Mouse (Mus musculus) thymus, postnatal 25 days (tissue): ENCODE results near the gene Ets1.
A peak's percentile ranks its signal among the peaks of the same experiment; 100 is the strongest.

Experiments
- DNase-seq: peaks from one replicate; pipeline ENCODE4 v3.0.0; 2022

Ets1 gene

DNA sequence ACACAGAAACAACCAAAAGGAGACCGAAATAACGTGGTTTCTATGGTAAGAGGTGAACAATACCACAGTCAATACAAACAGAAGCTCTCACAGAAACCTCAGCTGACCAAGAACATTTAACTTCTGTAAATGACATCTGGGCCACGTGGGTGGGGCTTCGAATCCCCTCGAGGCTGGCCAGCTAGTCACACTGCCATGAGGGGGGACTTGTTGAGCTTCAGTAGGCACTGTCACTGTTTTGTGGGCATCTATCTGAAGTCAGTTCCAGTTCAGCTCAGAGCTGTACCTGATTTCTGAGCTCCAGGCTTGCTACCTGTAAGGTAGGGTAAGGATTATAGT, 18.6 kb upstream of the Ets1 start:
- peak; percentile 33 for DNase-seq

DNA sequence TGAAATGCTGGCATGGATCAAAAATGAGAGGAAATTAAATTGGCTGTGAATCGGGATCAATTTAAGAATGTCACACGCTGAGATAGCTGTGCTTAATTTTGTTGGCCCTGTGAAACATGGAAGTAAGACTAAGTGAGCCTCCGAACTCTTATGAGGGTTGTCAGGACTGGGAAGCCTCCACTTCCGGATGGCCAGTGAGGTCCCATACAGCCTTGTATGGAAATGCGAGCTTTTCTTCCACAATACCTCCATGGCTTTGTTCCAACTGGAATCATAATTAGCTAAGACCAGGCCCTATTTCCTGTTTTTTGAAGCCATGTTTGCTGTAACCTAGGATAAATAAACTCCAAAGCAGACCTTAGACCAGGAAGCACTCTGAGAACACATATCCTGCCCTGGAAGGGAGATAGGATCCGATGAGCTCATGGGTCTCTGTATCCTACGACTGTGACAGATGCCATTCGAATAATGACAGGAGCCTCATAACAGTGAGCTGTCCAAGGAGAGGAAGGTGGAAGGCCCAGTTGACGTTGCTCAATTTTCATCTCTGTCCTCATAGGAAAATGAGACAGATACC, 17.4 kb upstream of the Ets1 start:
- DNase-seq: no peak

DNA sequence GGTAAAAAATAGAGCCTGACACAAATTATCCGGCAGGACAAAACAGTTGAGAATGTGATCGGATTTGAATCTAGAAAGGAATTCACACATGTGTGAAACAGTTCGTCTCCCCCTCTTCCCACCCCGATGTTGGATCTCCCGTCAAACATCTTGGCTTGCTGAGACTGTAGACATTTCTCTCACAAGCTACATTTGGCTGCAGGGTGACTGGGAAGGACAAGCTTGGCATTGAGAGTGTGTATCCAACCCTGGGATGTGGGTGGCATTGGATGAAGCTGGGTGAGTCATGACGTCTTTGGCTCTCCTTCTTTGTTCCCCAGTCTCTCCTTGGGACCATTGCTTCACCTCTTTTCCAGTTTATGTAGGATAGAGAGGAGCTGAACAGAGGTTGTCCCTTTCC, 16.4 kb upstream of the Ets1 start:
- no peak for DNase-seq

DNA sequence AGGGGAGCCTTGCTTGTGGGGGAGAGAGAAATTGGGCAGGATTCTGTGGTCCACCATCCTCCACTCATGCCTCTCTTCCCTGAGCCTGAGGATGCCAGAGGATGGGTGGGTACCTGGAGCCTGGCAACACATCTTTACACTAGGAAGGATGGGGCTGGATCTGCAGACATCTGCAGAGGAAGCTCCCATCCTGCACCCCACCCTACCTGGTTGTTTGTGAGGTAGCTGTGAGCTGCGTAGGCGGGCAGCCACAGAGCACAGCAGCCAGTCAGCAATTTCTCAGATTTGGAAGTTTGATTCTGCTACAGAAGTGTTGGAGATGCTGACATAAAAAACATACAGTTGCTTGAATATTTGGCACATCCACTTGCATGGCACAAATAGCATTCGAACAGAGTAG, 15.6 kb upstream of the Ets1 start:
- DNase-seq: peak; percentile 60

DNA sequence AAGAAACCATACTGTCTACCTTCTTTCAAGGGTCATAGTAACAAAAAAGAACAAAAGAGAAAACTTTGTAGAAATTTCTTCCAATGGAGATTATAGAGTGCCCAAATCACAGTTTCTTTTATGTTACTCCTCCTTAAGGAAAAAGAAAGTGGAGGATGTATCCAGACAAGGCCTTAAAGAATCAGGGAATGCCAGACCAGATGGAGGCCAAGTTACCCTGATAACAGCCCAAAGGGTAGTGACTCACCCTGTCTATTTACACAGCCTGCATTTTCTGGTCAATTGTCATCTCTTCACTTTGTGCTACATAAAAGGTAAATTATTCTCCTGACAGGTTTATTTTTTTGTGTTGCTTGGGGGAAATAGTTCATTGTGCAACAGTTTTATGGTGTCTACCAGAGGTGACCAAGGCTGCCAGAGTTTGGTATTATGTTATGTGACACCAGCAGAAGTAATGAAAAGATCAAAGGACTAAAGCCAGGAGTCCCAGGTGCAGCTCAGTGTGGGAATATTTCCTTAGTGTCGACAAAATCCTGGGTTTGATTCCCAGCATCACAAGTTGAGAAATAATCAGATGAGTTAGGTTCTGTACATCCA, 6.5 kb upstream of the Ets1 start:
- DNase-seq: no peak

DNA sequence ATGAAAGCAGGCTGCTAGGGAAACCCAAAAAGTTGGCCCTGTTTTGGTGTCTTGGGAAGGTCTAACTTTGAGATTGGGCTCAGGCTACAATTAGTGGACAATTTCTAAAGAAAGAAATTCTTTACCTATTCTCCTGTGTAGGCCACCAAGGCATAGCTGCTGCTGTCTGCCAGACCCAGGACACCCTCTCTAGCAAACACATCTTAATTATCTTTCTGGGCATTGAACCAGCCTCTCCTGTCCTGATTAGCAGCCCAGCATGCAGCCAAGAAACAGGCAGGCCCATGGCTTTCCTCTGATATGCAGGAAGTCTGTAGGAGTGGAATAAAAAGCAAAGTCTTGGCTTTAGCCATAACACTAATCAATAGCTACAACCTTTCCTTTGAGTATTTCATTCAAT, 4.7 kb upstream of the Ets1 start:
- no peak for DNase-seq

DNA sequence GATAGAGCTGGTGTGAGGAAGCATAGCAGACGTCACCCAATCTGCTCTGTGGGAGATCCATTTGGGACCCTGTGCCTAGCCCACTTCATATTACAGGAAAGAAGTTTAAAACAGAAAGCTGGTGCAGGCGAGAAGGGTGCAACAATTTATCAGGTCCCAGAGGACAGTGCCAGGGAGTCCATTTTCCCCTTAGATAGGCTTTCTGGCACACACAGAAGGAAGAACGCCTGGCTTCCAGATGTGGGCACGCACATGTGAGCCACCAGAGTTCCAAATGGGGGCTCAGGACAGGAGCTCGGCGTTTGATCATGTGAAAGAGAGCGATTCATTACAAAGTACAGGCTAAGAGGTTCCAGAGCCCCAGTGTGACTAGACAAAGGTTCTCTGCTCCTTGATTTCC, 3.8 kb upstream of the Ets1 start:
- DNase-seq: no peak

DNA sequence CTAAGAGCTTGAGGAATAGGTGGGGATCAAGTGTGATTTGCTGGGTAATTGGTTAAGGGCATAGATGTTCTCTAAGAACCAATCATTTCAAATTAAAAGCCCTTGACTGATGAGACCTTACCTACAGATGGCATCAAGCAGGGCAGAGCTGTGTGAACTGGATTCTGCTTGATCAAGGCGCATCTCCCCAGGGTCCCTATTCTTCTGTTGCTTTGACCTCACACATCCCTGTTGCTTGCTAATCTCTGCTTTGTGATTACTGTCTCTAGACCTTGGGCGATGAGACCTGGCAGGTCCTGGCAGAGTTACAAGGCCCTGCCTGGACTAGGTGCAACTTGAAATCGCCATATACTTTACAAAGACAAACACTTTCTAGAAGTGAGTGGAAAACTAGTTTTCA, 9.0 kb downstream of the Ets1 start:
- no peak for DNase-seq

DNA sequence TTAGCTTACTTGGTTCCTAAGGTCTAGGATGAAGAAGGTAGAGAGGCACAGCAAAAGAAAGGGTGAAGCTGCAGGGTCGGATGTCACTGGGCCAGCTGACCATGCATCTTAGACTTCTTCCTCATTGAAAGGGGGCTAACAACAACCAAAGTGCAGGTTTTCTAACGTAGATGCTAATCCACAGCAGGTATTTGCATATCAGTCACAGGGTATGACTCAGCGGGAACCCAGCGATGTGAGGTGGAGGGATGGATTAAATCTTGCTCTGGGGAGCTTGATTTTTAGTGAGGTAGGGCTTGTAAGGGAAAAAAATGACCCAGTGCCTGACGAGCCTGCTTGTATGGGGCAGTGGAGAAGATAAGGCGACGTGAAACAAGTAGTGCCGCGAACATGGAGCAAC, 9.5 kb downstream of the Ets1 start:
- no peak for DNase-seq

DNA sequence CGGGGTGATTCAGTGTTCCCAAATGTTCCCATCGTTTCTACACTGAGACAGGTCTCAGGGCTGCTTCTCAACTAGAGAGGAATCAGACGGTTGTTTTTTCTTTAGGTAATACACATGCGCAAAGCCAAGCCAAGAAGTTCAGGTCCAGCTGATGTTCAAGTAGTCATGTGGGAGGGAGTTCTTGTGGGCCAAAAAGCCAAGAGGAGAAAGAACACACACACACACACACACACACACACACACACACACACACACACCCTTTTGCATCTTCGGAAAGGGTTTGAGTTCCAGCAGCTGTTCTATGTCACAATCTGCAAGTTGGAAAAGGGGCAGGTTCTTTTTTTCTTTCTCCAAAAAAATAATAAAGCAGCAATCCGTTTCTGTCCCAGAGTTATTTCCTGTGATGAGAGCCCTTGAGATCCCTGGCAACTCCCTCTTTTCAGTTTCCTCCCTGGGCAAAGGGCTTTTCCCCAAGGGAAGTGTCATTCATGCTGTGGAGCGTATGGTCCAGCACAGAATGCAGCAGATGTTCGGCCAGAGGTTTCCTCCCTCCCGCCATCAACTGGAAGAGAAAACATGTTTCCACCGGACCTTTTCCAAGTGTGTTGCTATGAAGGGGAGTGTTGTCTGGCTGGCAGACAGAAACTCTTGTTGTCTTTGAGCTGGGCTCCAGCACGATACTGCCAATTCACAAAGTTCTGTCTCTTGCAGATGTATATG, 10.7 kb downstream of the Ets1 start:
- no peak for DNase-seq

DNA sequence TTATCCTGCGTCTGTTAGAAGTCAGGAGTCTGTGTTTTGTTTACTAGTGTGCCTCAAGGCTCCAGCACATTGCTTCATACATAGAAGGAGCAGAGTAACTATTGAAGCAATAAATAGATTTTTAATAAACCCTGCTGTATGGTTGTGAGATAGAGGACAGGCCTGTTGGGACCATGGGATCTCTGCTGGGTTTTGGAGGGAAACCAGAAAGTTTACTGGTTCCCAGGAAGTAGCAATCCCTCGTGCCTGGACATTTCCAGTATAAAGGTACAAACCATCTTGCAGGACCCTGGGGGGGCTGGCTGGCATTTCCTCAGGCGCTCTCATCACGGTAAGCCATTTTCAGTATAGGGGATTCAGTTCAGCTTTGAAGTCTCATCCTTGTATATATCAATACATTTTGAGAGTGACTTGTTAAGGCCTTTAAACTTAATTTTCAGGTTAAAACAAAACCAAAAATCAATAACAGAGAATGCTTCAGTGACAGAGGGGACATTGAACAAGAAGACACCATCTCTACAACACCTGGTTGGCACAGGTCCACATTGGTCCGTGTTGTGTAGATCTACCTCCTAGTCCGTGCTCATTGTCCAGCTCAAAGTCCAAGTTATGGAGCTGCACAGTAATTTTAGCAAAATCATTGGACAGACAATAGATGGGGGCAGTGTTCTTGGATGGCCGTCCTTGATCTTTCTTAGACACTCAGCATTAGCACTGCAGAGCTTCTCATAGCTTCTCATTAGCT, 11.7 kb downstream of the Ets1 start:
- DNase-seq: no peak

DNA sequence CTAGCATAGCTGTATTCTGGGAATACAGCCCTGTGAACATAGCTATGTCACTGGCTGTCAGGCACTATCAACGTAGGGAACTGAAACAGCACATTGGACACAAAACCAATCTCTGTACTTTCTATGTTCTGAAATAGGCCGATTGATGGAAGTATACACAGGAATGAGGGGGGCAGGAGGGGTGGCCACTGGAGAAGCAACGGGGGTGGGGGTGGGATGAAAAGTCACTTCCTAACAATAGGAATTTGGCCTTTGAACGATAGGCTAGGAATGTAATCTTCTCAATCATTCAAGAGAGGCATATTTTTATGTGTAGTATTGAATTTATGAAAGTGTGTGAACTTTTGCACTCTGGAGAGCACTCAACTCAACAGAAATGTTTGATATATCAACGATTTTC, 12.3 kb downstream of the Ets1 start:
- DNase-seq: no peak

DNA sequence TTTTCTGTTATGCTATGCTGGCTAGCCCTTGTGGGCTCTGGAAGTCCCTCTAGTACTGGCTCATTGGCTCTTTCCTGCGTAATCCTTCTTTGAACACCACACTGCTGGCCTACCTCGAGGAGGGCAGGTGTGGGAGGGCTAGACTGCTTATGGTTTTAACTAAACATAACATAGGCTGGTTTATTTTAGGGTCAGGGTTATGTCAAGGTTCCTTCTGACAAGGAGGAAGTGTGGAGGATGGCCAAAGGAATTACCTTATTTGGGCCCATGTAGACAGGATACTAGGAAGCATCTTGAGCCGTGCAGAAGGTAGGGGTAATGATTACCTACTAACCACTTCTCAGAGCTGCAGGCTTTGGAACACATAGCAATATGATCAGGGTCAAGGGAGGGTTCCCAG, 14.7 kb downstream of the Ets1 start:
- DNase-seq: no peak

DNA sequence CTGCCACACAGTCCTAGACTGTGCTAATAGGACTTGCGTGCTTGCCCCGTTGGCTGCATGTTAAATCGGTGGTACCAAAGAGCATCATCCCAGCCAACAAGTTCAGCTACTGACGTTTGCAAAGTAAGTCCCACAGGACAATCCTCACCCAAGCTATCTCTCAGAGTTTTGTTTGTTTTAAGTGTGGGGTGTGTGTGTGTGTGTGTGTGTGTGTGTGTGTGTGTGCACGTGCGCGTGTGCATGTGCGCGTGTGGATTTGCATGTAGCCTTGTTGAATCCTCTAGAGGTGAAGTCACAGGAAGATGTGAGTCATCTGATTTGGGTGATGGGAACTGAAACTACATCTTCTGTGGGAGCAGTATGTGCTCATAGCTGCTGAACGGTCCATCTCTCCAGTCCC, 16.1 kb downstream of the Ets1 start:
- no peak for DNase-seq

DNA sequence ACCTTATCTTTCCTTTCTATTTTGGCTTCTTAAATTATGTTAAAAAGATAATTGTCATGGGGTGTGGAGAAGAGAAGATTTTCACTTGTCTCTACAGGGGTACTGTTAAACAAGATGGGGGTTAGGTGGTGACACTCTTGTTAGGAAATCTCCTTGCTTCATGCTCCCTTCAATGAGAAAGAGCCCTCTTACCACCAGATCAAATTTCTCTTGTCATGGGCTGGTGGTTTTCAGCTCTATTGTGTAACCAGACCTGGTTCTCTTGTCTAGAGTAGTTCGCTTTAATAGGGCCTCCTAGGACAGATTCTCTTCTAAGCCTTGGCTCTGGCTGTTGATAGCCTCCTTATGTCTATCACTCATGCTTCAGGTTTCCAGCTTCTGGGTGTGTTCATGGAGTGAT, 18.3 kb downstream of the Ets1 start:
- no peak for DNase-seq

DNA sequence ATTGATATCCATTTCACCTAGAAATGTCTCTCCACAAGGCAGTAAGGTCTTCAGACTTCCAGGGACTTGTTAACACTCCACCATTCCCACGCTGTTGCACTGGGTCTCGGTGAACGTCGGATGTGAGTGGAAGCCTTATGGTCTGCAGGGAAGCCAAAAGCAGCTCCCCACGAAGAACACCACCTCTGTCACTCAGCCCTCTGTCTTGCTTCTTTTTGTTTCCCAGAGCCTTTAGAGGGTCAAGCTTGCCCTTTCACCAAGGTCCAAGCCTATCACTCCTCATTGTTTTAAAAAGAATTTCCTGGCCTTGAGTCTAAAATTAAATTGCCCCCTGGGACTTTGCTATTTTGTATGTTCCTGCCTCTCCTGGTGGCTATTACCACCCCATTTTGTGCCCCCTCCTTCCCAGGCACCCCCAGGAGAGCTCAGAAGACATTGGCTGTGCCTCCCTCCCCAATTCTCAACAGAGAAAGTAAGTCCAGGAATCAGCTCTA, 20.4 kb downstream of the Ets1 start:
- DNase-seq: no peak

DNA sequence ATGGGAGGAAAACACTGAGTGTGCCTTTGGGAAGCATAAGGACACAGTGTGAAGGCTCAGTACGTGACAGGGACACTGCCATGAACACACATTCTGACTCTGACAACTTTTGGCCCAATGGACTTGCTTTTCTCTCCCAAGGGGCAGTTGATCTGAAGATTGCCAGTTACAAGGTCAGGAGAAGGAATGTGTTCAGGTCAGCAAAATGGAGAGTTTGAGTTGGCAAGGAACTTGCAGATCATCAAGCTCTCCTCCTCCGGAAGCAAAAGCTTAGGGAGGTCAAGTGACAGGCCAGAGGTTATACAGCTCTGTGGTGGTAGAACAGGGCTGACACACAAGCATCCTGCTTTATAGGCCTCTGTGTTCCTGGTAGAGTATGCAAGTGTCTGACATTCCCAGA, 21.1 kb downstream of the Ets1 start:
- DNase-seq: no peak

DNA sequence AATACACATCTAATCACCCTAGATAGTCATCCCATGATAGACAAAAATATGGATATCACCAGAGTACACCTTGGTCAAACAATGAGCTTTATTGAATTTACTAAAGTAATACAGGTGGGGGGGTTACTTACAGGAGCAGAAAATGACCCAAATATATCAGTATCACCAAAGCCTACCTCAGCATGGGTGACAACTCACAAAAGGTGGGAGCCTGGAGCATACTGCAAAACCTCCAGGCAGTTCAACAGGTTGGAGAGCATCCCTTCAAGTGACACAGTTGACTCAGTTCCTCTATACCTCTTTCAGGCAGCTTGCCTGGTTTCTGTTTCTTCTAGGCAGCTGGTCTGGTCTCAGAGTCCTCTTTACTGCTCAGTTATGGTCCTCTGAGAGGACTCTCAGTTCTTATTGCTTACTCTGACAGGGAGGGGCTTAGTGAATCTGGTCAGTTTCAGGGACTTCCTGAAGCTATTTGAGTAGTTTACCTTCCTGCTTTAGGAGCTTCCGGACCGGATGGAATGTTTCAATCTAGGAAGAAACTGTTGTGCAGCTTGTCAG, 24.5 kb downstream of the Ets1 start:
- DNase-seq: no peak

DNA sequence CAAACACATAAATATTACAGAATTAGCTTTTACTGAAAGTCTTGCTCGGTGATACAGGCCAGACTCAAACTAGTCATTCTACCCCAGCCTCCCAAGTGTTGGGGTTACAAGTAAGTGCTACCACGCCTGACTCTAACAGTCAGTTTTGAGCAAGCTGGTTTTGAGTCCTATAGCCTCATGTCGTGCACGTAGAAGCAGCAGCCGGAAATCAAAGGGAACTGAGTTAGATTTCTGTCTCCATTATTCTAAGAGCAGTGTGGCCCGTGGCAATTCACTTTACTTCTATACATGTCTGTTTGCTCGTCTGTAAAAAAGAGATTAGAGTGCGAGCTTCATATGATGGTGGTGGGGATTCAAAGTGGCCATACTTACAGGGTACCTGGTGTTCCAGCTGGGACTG, 25.1 kb downstream of the Ets1 start:
- DNase-seq: no peak

DNA sequence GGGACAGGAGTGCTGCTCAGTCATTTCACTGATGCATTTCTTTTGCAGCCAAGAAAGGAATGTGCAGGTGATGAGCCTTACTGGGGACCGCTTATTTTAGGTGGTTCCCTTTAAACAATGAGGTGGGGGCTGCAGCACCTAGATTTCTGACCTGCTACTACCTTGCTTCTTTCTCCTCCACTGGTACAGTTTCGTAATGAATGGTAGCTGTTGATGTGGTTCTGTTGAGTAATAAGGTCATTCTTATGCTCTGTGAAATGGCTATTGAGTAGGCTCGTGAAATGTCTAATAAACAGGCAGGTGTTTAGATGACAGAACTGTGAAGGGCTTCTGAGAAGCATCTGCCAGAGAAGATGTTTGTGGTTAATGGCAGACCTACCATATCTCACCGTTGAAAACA, 25.5 kb downstream of the Ets1 start:
- DNase-seq: no peak

DNA sequence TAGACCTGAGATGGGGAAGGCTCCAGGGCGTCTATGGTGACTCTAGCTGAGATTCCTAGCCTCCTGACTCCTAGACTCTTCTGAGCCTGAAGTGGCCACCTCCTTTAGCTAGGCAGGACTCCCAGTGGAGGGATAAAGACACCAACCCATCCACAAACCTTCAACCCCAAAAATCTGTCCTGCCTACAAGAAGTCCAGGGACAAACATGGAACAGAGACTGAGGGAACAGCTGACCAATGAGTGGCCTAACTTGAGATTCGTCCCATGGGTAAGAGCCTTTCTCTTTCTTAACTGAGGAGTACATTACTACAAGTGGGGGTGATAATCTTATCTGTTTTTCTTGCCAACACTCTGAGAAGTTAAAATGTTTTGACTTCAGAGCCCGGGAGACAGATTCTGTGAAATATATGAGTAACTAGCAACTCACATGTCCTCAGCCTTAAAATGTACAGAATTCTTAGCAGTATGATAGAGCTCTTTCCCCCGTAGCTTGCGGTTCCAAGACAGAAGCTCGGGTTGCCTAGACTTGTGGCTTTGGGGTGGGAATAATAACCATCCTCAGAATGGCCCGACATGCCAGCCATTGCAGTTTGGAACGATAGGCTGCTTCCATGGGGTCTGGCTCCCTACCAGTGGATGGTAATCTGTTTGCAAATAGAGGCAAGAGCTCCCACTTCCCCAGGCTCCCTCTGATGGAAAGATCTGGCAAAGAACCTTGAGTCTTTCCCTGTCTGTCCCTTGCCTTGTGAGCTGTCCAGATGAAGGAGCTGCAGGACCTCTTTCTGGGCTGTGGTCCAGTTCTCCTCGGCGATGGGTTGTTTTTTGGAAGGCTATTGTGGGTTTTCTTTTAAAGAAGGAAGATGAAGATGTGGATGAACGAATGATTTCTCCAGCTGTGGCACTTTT, 30.8 kb downstream of the Ets1 start:
- DNase-seq: no peak

DNA sequence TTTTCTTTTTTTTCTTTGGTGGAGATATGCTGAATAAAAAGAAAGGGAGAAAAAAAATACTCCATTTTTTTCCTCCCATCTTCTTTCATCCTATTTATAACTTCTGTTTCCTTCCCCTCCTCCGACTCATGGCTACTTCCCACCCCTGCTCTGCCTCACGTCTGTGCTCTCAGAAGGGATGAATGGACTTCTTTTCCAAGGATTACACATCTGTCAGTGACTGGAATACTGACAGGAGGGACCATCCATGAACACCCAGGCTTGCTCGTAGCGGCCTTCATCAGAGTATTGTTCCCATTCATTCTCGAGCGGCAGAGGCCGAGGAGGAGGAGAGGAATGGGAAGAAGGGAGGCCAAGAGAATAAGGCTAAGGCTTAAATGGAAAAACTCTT, 31.5 kb downstream of the Ets1 start:
- DNase-seq: no peak
